Mouse (Mus musculus) inflammation-experienced regulatory T-cells, adult 6 months (primary cell): ENCODE measurements around the gene Bnip1. TPM values are rescaled to one million over a fixed set of nuclear protein-coding genes. Genes with fewer than 3 reads are reported as not detected.

Source experiments
- ATAC-seq: one replicate; pipeline ENCODE4 v1.8.0; 2017
- polyA plus RNA-seq, 3 experiments: library from polyadenylated mRNA; unstranded; fragments of 100-300 nt; shearing (Covaris generic); gene quantifications; one replicate each; pipeline ENCODE4 v1.2.1; 2017

The Bnip1 gene
- polyA plus RNA-seq, 3 experiments from 2014 or later: 37.8 to 39.2 (median 38.1) TPM

- ATAC-seq: no peak
These were observed 60.3 kb downstream of the Bnip1 start for GRCm38 (mm10) chr17:26840922-26841731.

GRCm38 (mm10) chr17:26841981-26842380 is 61.1 kb downstream of the Bnip1 start:
- no peak for ATAC-seq

Other genes with a start within 250 kb of the Bnip1 start
- gene Ergic1, start 219.6 kb upstream of the Bnip1 start, polyA plus RNA-seq: 10 to 100 TPM; 35.9 to 50.4 (median 39.8) TPM
- 10 to 100 TPM; 31.4 to 56.0 (median 32.0) TPM for gene Dusp1, start 218.9 kb upstream of the Bnip1 start, polyA plus RNA-seq
- gene Atp6v0e, start 117.8 kb upstream of the Bnip1 start, polyA plus RNA-seq: 100 to 1,000 TPM; 402 to 432 (median 418) TPM
- gene Crebrf, start 65.4 kb upstream of the Bnip1 start, polyA plus RNA-seq: 10 to 100 TPM; 29.4 to 66.0 (median 53.7) TPM
- gene Nkx2-5, start 63.9 kb downstream of the Bnip1 start, polyA plus RNA-seq: not detected
- 1 to 10 TPM; 1.2 to 5.3 (median 4.0) TPM for gene Kifc5b, start 136.0 kb downstream of the Bnip1 start, polyA plus RNA-seq
- 10 to 100 TPM in 2 of 3 experiments, 1 to 10 TPM in 1; 8.2 to 17.5 (median 14.2) TPM for gene Phf1, start 152.0 kb downstream of the Bnip1 start, polyA plus RNA-seq
- gene Cuta, start 158.5 kb downstream of the Bnip1 start, polyA plus RNA-seq: 100 to 1,000 TPM; 132 to 166 (median 135) TPM
- gene Syngap1, start 160.2 kb downstream of the Bnip1 start, polyA plus RNA-seq: not detected
- 10 to 100 TPM in 1 of 3 experiments, 1 to 10 TPM in 2; 9.0 to 11.1 (median 9.3) TPM for gene Zbtb9, start 192.1 kb downstream of the Bnip1 start, polyA plus RNA-seq
- gene Bak1, start 247.9 kb downstream of the Bnip1 start, polyA plus RNA-seq: 10 to 100 TPM in 1 of 3 experiments, 1 to 10 TPM in 2; 5.1 to 23.3 (median 6.8) TPM